Mouse (Mus musculus) heart, embryonic 14.5 days (tissue): ENCODE results near the gene Prdm11. TPM values are rescaled to one million over a fixed set of nuclear protein-coding genes. Genes with fewer than 3 reads are reported as not detected.

Experiments used
- ATAC-seq: fragments of 200-750 bp; cut with Nextera tagmentation; 2 replicates; pipeline ENCODE4 v1.8.0; 2017; ENCODE audit warnings: low read depth, moderate TSS enrichment; ENCODE audit not compliant: insufficient number of reproducible peaks, insufficient read depth, low FRiP score
- H3K27ac ChIP-seq, 2 experiments: fragments of 200-500 bp in 1 of 2; fragments of 300-500 bp in 1 of 2; sonication (generic) in 1 of 2; replicated peaks in 1 of 2; 2 replicates each; pipeline ENCODE4 v1.5.1; 2012 to 2014; ENCODE audit warnings: low read depth in 2 of 2, low read length in 2 of 2, control low read depth in 1 of 2, mild to moderate bottlenecking in 1 of 2, mixed read lengths in 1 of 2; ENCODE audit not compliant: control insufficient read depth in 1 of 2, insufficient read depth in 1 of 2
- H3K27me3 ChIP-seq: fragments of 300-500 bp; sonication (generic); 2 replicates; pipeline ENCODE4 v1.6.1; 2014; ENCODE audit warnings: mild to moderate bottlenecking, low read length, control low read depth; ENCODE audit not compliant: control insufficient read depth, insufficient read depth
- H3K36me3 ChIP-seq: fragments of 300-500 bp; sonication (generic); 2 replicates; pipeline ENCODE4 v1.6.1; 2014; ENCODE audit warnings: mild to moderate bottlenecking, control low read depth, low read length, mixed read lengths; ENCODE audit not compliant: control insufficient read depth, insufficient read depth
- H3K4me1 ChIP-seq, 2 experiments: fragments of 200-500 bp in 1 of 2; fragments of 300-500 bp in 1 of 2; sonication (generic) in 1 of 2; 2 replicates each; pipeline ENCODE4 v1.6.1; 2012 to 2014; ENCODE audit warnings: low read length in 2 of 2, control low read depth in 1 of 2, mixed read lengths in 1 of 2; ENCODE audit not compliant: control insufficient read depth in 2 of 2, insufficient read depth in 2 of 2
- H3K4me2 ChIP-seq: fragments of 300-500 bp; sonication (generic); 2 replicates; pipeline ENCODE4 v1.6.1; 2014; ENCODE audit warnings: mild to moderate bottlenecking, low read length
- H3K4me3 ChIP-seq, 2 experiments: fragments of 200-500 bp in 1 of 2; fragments of 300-500 bp in 1 of 2; sonication (generic) in 1 of 2; 2 replicates each; pipeline ENCODE4 v1.5.1; 2012 to 2014; ENCODE audit warnings: low read length in 2 of 2, mild to moderate bottlenecking in 2 of 2, control low read depth in 1 of 2, low read depth in 1 of 2, moderate library complexity in 1 of 2; ENCODE audit not compliant: control insufficient read depth in 1 of 2, insufficient read depth in 1 of 2
- H3K9ac ChIP-seq: fragments of 300-500 bp; sonication (generic); 2 replicates; pipeline ENCODE4 v1.6.1; 2014; ENCODE audit warnings: mild to moderate bottlenecking, low read length
- H3K9me3 ChIP-seq: fragments of 300-500 bp; sonication (generic); 2 replicates; pipeline ENCODE4 v1.6.1; 2016; ENCODE audit warnings: low read length, control low read depth; ENCODE audit not compliant: control insufficient read depth
- WGBS: fragments of 180-500 bp; shearing (Covaris S2); extraction: QIAGEN DNeasy Blood & Tissue Kit; methylation state at CpG from one replicate; pipeline ENCODE4 v1.1.7; 2014; 5-methylcytosine and 5-hydroxymethylcytosine counted together
- polyA plus RNA-seq: library from polyadenylated mRNA; unstranded; fragments of >200 nt; fragmentation: Nextera tagmentation; extraction: Ambion mirVana; gene quantifications from 2 replicates; pipeline ENCODE4 v1.2.1, GENCODE M21; 2014

The Prdm11 gene
- polyA plus RNA-seq, 1 experiment from 2014 or later: 4.2 TPM

DNA sequence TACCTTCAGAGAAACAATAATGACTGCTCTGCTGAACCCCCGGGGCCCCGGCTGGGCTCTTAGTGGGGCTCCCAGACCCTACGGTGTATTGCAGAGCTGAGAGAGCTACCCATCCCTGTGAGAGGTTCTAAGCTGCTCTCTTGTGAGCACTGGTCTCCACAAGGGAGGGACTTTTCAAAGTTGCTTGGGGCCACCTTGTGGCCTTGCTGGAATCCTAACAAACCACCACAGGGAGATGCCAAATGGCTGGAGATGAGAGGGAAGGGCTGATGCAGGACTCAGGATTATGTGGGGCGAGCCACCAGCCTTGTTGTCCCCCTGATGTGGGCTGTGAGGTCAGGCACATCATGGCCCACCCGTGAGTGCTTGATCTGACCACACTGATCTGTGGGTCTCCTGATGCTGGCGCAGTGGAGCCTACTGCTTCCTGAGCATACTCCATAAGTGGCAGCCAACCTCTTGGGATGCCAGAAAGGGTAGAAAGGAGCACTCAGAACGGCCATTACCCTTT lies 58.8 kb downstream of the Prdm11 start:
- H3K27ac ChIP-seq: peak overlapping the region in 1 of 2 experiments; percentile 72; a peak in 1 of 4 replicates
- no peak for ATAC-seq

DNA sequence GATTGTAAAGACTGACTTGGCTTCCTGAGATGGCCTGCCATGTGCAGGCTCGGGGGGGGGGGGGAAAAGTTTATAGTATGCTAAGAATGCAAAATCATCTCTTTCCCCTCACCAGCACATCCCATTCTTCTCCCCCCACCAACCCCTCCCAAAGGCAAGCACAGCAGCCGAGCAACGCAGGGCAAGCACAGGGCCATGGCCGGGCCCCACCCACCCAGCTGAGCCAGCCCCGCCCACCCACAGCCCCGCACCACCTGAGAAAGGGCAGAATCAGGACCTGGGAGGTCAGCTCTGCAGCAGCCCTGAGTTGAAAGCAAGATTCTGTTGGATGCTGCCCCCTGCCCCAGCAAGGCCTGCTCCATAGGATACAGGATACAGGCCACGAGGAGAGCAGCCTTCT lies 60.4 kb downstream of the Prdm11 start:
- H3K4me1 ChIP-seq: peaks cover 14 to 18% of the 10 kb centered on the region in 2 experiments
- 49% methylated on average over 7 of the region's 7 CpGs for WGBS
- H3K4me2 ChIP-seq: no peak overlapping the region
- H3K36me3 ChIP-seq: peaks cover 48% of the 10 kb centered on the region
- no peak overlapping the region for H3K27ac ChIP-seq
- H3K4me3 ChIP-seq: no peak overlapping the region
- no peaks in the 10 kb centered on the region for H3K9me3 ChIP-seq
- H3K9ac ChIP-seq: no peak overlapping the region
- ATAC-seq: no peak
- no peaks in the 10 kb centered on the region for H3K27me3 ChIP-seq

More for the DNA sequence above, 58.8 kb downstream of the Prdm11 start:
- Histone ChIP-seq H3K36me3 (peaks cover 58% of the 10 kb centered on the region), H3K9me3 (no peaks in the 10 kb centered on the region), H3K27me3 (no peaks in the 10 kb centered on the region), H3K9ac (no peak overlapping the region), H3K4me2 (no peak overlapping the region), H3K4me1 (peaks cover 14 to 18% of the 10 kb centered on the region in 2 experiments), H3K4me3 (no peak overlapping the region)
- WGBS: 81% methylated on average over 7 of the region's 7 CpGs

DNA sequence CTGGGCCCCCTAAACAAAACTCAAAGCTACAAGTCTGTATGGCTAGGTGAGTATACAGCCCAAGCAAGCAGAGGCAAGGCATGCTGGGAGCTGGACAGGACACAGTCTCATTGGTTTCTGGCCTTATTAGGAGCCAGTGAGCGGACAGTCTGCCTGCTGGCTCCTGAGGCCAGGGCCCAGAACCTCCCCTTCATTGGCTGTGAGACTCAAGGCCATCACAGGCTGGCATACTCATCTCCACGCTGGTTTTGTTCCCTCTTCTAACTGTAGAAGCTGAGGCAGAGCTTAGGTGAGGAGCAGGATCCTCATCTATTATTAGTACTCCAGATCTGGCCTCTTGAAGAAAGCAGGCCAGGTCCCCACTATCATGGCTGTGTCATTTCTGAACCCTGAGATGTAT lies 60.8 kb downstream of the Prdm11 start:
- H3K36me3 ChIP-seq: peaks cover 49% of the 10 kb centered on the region
- H3K9ac ChIP-seq: no peak overlapping the region
- H3K4me3 ChIP-seq: no peak overlapping the region
- 66% methylated on average over 2 of the region's 2 CpGs for WGBS
- peaks cover 14 to 18% of the 10 kb centered on the region in 2 experiments for H3K4me1 ChIP-seq
- H3K27ac ChIP-seq: no peak overlapping the region
- no peaks in the 10 kb centered on the region for H3K27me3 ChIP-seq
- no peaks in the 10 kb centered on the region for H3K9me3 ChIP-seq
- ATAC-seq: no peak
- no peak overlapping the region for H3K4me2 ChIP-seq

DNA sequence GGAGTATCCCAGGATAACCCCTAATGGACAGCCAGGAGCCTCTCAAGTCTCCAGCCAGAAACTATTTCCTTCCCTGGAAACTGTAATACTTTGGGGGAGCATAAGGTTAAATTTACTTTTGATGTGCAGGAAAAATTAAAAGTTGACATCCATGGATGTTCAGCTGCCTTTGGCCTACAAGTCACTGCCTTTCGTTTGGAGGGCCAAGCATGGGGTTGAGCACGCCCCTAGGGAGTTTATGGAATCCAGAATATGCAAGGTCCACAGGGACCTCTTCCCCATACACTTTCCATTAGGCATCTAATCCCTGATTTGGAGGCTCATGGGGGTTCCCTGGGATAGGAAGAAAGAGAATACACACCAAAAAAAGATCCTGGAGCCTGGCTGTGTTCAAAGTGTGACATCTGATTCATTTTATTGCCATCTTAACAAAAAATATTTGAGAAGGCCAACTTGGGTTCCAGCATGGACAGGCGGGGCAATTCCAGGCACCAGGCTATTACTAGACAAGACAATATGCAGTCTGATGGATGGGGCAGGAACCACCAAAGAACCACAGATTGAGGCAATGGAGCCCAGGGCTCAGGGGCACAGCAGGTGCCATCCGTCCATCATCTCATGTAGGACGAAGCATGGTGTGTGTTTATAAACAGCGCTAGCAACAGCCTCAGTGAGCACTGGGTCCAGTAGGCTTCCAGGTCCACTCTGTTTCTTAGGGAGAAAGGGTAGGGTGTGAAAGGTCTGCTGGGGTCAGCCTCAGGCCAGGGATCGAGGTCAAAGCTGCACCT lies 61.5 kb downstream of the Prdm11 start:
- Histone ChIP-seq H3K9me3 (no peaks in the 10 kb centered on the region), H3K4me2 (no peak overlapping the region), H3K36me3 (peaks cover 51% of the 10 kb centered on the region), H3K27me3 (no peaks in the 10 kb centered on the region), H3K27ac (no peak overlapping the region), H3K9ac (no peak overlapping the region), H3K4me3 (no peak overlapping the region), H3K4me1 (peaks cover 14 to 18% of the 10 kb centered on the region in 2 experiments)
- WGBS: 82% methylated on average over 7 of the region's 7 CpGs
- no peak for ATAC-seq

DNA sequence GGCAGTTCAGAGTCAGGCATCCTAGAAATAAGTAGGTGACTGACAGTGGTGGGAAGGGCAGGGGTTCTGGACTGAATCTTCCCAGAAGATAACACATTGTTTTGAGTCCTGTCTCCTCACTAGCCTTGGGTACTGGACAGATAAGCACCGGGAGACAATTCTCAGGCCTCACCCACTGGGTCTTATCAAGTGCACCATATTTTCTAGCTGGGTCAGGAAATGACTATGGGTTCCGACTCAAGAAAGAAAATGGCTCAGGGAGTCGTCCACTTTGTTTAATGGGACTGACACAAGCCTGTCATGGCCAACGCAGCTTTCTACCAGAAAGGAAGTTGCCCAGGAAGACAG lies 62.7 kb downstream of the Prdm11 start:
- Histone ChIP-seq H3K9ac (no peak overlapping the region), H3K36me3 (peaks cover 58% of the 10 kb centered on the region), H3K9me3 (no peaks in the 10 kb centered on the region), H3K4me1 (peaks cover 8 to 10% of the 10 kb centered on the region in 2 experiments), H3K4me3 (no peak overlapping the region), H3K27ac (0 out of 4 replicates have a peak overlapping the region, but pooled peaks of 1 of the 2 experiments have one; percentile 8), H3K4me2 (no peak overlapping the region), H3K27me3 (no peaks in the 10 kb centered on the region)
- WGBS: 44% methylated on average over 4 of the region's 4 CpGs
- ATAC-seq: no peak

DNA sequence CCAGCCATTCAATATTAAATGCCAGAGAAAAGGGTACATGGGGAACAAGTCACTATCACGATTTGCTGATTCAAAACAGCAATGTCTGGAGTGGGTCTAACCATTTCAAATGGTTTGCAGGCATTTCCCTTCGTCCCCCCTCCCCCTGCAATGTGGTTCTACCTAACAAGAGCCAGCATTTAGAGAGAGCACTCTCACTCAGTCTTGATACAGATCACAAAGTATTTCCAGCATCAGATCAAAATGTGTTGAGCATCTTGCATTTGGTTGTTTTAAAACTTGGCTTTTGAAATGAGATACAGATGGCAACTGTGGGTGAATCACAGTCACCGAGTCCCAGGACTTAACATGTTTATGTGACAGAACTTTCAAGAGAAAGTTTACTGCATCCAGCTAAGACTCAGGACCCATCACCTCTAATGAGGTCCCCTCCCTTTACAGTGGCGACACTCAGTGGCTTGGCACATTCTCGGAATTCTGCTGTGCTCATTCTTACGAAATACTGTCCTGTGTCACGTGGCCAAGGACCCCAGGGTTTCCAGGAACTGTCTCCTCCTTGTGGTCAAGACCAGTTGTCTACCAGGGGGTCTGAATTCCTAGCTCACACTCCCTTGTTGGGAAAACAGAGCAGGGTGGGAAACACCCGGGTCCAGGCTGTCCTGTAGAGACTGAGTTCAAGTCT lies 63.2 kb downstream of the Prdm11 start:
- Histone ChIP-seq H3K36me3 (peaks cover 62% of the 10 kb centered on the region), H3K9ac (no peak overlapping the region), H3K9me3 (no peaks in the 10 kb centered on the region), H3K4me1 (peaks cover 5% of the 10 kb centered on the region in 2 experiments; a peak in 3 of 4 replicates), H3K27ac (no peak overlapping the region), H3K4me2 (no peak overlapping the region), H3K27me3 (no peaks in the 10 kb centered on the region), H3K4me3 (no peak overlapping the region)
- ATAC-seq: no peak; the same call in 1 of the 2 replicates
- WGBS: 55% methylated on average over 8 of the region's 8 CpGs

DNA sequence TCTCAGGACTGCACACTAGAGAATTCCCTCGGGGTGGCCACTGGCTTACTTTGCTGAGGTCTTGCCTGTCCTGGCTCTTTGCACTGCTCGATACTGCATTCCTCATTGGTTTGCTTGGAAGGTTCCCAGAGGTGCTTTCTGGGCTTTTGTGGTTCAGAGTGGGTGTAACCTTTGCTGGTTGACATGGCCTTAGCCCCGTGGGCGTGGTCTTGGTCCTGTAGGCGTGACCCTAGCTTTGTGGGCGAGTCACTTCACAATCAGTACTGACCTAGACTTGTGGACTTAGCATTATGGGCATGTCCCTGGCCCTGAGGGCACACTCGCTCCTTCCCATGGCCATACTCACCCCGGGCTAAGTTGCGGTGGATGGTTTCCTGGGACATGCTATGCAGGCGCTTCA lies 65.8 kb downstream of the Prdm11 start:
- Histone ChIP-seq H3K27ac (no peak overlapping the region), H3K9me3 (no peaks in the 10 kb centered on the region), H3K4me2 (no peak overlapping the region), H3K4me1 (peaks cover 0 to 2% of the 10 kb centered on the region in 2 experiments; a peak in 1 of 4 replicates), H3K4me3 (no peak overlapping the region), H3K9ac (no peak overlapping the region), H3K27me3 (no peaks in the 10 kb centered on the region), H3K36me3 (peaks cover 63% of the 10 kb centered on the region)
- ATAC-seq: no peak
- WGBS: 86% methylated on average over 10 of the region's 10 CpGs
